21 mouse cellular contexts compared by ENCODE assay signal in the genomic region with DNA sequence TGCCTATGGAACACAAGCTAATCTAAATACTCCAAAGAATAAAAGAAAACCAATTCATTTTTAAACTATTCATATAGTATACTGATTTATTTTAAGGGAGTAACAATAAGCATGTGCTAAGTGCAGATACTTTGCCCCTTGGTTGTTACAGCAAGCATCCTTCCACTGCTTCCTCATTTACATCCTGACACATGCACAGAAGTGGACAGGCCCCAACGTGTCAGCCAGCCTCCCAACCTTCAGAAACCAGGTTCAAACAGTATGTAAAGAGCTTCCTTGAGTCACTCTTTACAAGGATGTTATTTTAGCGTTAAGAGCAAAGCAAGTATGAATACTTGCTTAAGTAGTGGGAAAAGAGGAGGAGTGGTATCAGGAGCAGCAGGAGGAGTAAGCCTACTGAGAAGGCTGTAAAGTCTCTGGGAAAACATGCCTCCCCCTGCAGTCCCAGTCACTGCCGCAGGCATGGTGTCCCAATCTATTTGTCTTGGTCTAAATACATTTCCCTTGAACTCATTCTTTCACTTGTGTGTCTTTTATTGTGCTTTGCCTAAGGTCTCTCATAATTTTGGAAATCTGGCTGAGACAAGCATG.
DNase-seq lines count a peak whose midpoint lies in the region; ATAC-seq and TF ChIP-seq lines count a peak whose summit lies in the region.
"Had no signal": no experiment of that assay in that cellular context is flagged by ENCODE, and none has a peak within 500 bp of the region (broad histone marks: within the 10 kb centered on the region; RNA-seq: fewer than 3 reads in every experiment).

No protein-coding gene starts in this region.

- no peak for TF ChIP-seq CTCF in ES-Bruce4 (IDR thresholded peaks at IDR 0.05; ENCODE audit: low read depth, low read length)
- no peak for TF ChIP-seq CTCF in thymus, adult 2 months (IDR thresholded peaks at IDR 0.05; ENCODE audit: borderline replicate concordance, control insufficient read depth, extremely low read depth, insufficient read depth, low read length, poor library complexity)

- TF ChIP-seq EP300 in ES-Bruce4 (IDR thresholded peaks at IDR 0.05; ENCODE audit: insufficient read depth, low read depth, low read length): no peak

- ATAC-seq in frontal cortex, adult (ENCODE audit: low TSS enrichment): peak; percentile 77
- ATAC-seq: forebrain, embryonic 16.5 days; hindbrain, postnatal 0 days had no signal

- H3K27ac ChIP-seq in ES-Bruce4 (ENCODE audit: insufficient read depth, low read length): peak overlapping the region; percentile 44
- no peak overlapping the region for H3K27ac ChIP-seq in thymus, adult 2 months (ENCODE audit: control insufficient read depth, insufficient read depth, low read length)
- H3K27ac ChIP-seq: forebrain, embryonic 12.5 days; gastrocnemius, adult 2 months; heart, embryonic 15.5 days; hindbrain, embryonic 13.5 days; hindbrain, postnatal 0 days had no signal

- no peaks in the 10 kb centered on the region for H3K9me3 ChIP-seq in ES-Bruce4 (replicated peaks; ENCODE audit: control insufficient read depth, insufficient read depth, low read length, poor library complexity, severe bottlenecking)
- H3K9me3 ChIP-seq: forebrain, embryonic 12.5 days; heart, embryonic 15.5 days; hindbrain, embryonic 13.5 days had no signal

- no peaks in the 10 kb centered on the region for H3K27me3 ChIP-seq in ES-Bruce4 (ENCODE audit: control insufficient read depth, insufficient read depth, low read length, poor library complexity, severe bottlenecking)
- H3K27me3 ChIP-seq in thymus, adult 2 months (ENCODE audit: control insufficient read depth, insufficient read depth, low read length): no peaks in the 10 kb centered on the region
- H3K27me3 ChIP-seq: heart, embryonic 15.5 days; hindbrain, embryonic 13.5 days had no signal

- no peak overlapping the region for H3K4me3 ChIP-seq in ES-Bruce4 (ENCODE audit: low read depth, low read length)
- no peak overlapping the region for H3K4me3 ChIP-seq in thymus, adult 2 months (ENCODE audit: control insufficient read depth, insufficient read depth, low read length)
- H3K4me3 ChIP-seq: forebrain, embryonic 12.5 days; gastrocnemius, adult 2 months; heart, embryonic 15.5 days; hindbrain, embryonic 13.5 days had no signal

- TF ChIP-seq POLR2A in ES-Bruce4 (IDR thresholded peaks at IDR 0.05; ENCODE audit: insufficient read depth, low read length): no peak
- TF ChIP-seq POLR2A in thymus, adult 2 months (IDR thresholded peaks at IDR 0.05; ENCODE audit: control insufficient read depth, extremely low read depth, insufficient read depth, low read length, poor library complexity): no peak

- 65% methylated on average over 3 of the region's 3 CpGs for WGBS in thymus, adult 2 months

- peaks cover 10% of the 10 kb centered on the region for H3K36me3 ChIP-seq in ES-Bruce4 (ENCODE audit: control insufficient read depth, insufficient read depth, low read length, poor library complexity, severe bottlenecking)
- H3K36me3 ChIP-seq in thymus, adult 2 months (ENCODE audit: control insufficient read depth, insufficient read depth, low read length): no peaks in the 10 kb centered on the region
- H3K36me3 ChIP-seq: forebrain, embryonic 12.5 days; heart, embryonic 15.5 days; hindbrain, embryonic 13.5 days had no signal

- peaks cover 1% of the 10 kb centered on the region for H3K4me1 ChIP-seq in ES-Bruce4 (ENCODE audit: control insufficient read depth, insufficient read depth, low read length)
- H3K4me1 ChIP-seq in thymus, adult 2 months (replicated peaks; ENCODE audit: control insufficient read depth, insufficient read depth, low read length): no peaks in the 10 kb centered on the region
- H3K4me1 ChIP-seq: heart, embryonic 15.5 days had no signal

- H3K9ac ChIP-seq in ES-Bruce4 (ENCODE audit: low read depth, poor library complexity, severe bottlenecking): no peak overlapping the region
- H3K9ac ChIP-seq: forebrain, embryonic 12.5 days; heart, embryonic 15.5 days; hindbrain, embryonic 13.5 days had no signal

- no peak for DNase-seq in frontal cortex, postnatal 25 days (ENCODE audit: low spot score in 2 of 2)
- peak; percentile 21 for DNase-seq in urinary bladder, postnatal 14 days (ENCODE audit: low spot score)
- DNase-seq in urinary bladder, postnatal 25 days (ENCODE audit: low spot score): no peak
- DNase-seq in thymus, adult 2 months: no peak
- DNase-seq in adrenal gland, adult 2 months: no peak
- DNase-seq: adrenal gland, adult 8-10 months; cerebellum, adult 11 months; cerebellum, adult 8-10 months; cerebellum, postnatal 14 days; gastrocnemius, adult 2 months; gastrocnemius, postnatal 25 days; heart, adult 18-20 months; heart, postnatal 14 days; kidney, adult 11 months had no signal
